Mouse (Mus musculus): ENCODE data around the gene Nr2c2ap.

Gene Nr2c2ap

DNA sequence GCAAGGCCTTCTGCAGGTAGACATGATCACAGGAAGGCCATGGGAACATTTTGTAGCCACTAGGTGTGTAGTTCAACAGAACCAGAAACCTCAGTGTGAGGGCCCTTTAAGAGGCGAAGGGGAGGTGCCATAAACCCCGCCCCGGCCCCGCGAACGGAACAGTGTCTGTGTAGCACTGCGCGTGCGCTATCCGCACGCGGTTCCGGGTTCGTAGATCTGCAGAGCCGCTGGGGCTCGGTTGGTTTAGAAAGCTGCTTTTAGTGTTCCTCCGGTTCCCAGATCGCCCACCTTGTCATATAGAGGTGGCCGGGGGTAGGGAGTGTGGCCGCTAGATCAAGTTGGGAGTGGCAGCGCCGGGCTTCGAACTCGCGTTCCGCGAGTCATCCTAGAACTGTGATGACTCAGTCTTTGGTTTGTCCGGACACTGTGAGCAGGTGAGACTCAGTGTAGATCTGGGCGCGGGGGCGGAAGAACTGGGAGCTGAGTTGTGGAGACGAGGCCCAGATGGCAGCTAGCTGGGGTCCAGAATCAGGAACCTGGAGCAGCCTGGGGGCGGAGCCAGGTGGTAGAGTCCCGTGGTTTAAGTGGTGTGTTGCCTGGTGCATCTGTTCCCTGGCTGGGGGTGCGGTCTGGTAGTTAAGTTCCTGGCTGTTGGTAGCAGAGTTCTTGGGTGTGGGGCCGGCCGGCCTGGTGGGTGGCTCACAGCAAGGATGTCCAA, at the start of gene Nr2c2ap:
Gene Nr2c2ap, plus strand, starts transcription at position 168 of the 718 bp plus-strand sequence.
- DNase-seq (ENCODE audit: low spot score in 2 of 2) = peak; percentile 76 to 79

GRCm38 (mm10) chr8:70081976-70082375, 49.2 kb upstream of the Nr2c2ap start:
- no peak for DNase-seq (ENCODE audit: low spot score in 2 of 2)

GRCm38 (mm10) chr8:70083285-70083684, 47.8 kb upstream of the Nr2c2ap start, which contains the start of gene Hapln4:
TSS of gene Hapln4 (plus strand) at chr8:70083457.
- DNase-seq (ENCODE audit: low spot score in 2 of 2) = peak; percentile 67 to 74

GRCm38 (mm10) chr8:70084191-70085065, 46.7 kb upstream of the Nr2c2ap start:
- no peak for DNase-seq (ENCODE audit: low spot score in 2 of 2)

- no peak for DNase-seq (ENCODE audit: low spot score in 2 of 2)
These were observed 45.0 kb upstream of the Nr2c2ap start for GRCm38 (mm10) chr8:70086151-70086550.

DNA sequence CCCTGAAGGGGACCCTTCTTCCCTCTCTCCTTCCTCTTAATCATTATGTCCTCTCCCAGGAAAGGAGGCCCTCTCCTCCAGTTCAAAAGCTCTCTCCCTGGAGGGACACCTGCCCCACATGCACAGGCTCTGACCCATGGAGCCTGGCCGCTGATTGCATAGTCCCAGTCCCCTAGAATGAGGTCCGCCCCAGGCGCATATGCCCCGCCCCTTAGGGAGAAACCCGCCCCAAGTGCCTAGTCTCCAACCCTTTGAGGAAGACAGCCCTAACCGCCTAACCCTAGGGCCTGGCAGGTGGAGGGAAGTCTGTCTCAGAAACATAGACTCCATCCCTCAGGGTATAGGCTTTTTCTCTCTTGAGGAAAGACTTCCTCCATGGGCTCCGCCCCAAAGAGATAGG, 43.9 kb upstream of the Nr2c2ap start:
- no peak for DNase-seq (ENCODE audit: low spot score in 2 of 2)

GRCm38 (mm10) chr8:70087836-70088650, 43.1 kb upstream of the Nr2c2ap start:
- DNase-seq (ENCODE audit: low spot score in 2 of 2) = peak; percentile 75 to 76

GRCm38 (mm10) chr8:70089296-70089960, 41.7 kb upstream of the Nr2c2ap start:
- DNase-seq (ENCODE audit: low spot score in 2 of 2) = peak in 1 of 2 experiments; percentile 54

GRCm38 (mm10) chr8:70092786-70093185, 38.3 kb upstream of the Nr2c2ap start:
- DNase-seq (ENCODE audit: low spot score in 2 of 2) = no peak

DNA sequence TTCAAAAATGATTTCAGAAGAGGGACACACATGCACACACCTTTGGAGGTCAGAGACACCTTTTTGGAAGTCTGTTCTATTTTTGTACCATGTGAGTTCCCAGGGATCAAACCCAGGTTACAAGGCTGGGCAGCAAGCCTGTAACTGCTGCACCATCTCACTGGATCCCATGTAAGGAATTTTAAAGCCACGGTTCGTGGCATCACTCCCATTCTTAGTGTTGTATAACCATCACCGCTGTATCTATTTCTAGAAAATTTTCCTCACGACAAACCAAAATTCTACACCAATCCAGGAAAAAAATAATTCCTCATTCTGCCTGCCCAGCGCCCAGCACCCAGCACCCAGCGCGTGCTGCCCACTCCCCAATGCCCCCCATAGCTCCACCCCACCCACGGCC, 31.9 kb upstream of the Nr2c2ap start:
- peak in 1 of 2 experiments; percentile 82 for DNase-seq (ENCODE audit: low spot score in 2 of 2)

- DNase-seq (ENCODE audit: low spot score in 2 of 2) = no peak
These were observed 30.9 kb upstream of the Nr2c2ap start for GRCm38 (mm10) chr8:70100241-70100640.

DNA sequence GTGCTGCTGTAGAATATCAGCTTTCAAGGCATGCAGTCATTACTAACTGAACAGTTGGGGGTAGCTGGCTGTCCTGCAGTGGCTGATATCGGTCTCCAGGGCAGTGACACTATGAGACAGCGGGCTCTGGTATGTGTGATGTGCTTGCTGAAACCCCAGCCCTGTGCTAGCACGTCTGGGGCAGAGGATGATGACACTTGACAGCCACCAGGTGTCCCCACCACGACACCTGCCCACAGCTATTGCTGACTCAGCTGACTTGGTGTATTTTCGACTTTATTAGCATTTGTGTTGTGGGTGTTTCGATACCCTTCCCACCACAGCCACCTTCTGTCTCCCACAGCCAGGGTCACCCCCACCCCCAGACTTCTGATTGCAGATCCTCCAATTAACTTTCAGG, 26.6 kb upstream of the Nr2c2ap start:
- no peak for DNase-seq (ENCODE audit: low spot score in 2 of 2)

DNA sequence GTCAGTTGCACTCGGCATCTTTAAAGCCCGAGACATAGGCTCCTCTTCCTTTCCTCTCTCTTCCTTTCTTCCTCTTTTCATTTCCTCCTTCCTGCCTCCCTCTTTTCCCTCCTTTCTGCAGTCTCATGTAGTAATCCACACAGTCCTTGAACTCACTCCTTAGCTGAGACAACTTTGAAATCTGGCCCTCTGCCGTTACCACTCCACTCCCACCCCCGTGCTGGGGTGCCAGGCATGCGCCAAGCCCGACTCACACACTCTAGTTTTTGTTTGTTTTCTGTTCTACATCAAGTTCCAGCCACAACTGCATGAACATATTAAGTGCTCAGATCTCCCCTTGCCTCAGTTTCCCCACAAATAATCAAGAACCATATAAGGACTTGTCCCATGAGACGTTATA, 26.2 kb upstream of the Nr2c2ap start:
- DNase-seq (ENCODE audit: low spot score in 2 of 2) = no peak

DNA sequence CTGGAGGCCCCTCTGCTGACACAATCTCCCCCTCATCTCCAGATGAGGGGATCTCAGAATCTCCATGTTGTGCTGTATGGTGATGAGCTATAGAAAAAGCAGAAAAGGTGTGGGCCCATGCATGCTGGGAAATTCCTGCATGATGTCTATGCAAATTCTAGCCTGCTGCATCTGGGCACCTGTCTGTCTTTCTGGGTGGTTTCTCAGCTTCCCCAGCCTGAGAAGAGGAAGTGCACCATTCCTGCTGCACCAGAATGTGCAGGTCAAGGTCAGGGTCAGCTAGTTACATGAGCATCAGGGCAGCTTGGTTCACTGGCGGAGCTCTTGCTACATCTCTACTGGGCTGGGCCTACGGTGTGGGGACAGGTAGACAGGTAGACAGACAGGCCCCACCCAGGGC, 20.7 kb upstream of the Nr2c2ap start:
- DNase-seq (ENCODE audit: low spot score in 2 of 2) = no peak

GRCm38 (mm10) chr8:70111192-70111795, 19.8 kb upstream of the Nr2c2ap start:
- no peak for DNase-seq (ENCODE audit: low spot score in 2 of 2)

- no peak for DNase-seq (ENCODE audit: low spot score in 2 of 2)
These were observed 18.6 kb upstream of the Nr2c2ap start for GRCm38 (mm10) chr8:70112401-70113016.

- DNase-seq (ENCODE audit: low spot score in 2 of 2) = no peak
These were observed 16.6 kb upstream of the Nr2c2ap start for GRCm38 (mm10) chr8:70114488-70114887.

- no peak for DNase-seq (ENCODE audit: low spot score in 2 of 2)
These were observed 16.2 kb upstream of the Nr2c2ap start for GRCm38 (mm10) chr8:70114892-70115291.

GRCm38 (mm10) chr8:70117611-70118010, 13.5 kb upstream of the Nr2c2ap start:
- no peak for DNase-seq (ENCODE audit: low spot score in 2 of 2)
